Mouse (Mus musculus) stomach, embryonic 15.5 days (tissue): ENCODE measurements around the gene Fbxl16. TPM values are rescaled to one million over a fixed set of nuclear protein-coding genes. Genes with fewer than 3 reads are reported as not detected.

Experiments
- ATAC-seq: fragments of 200-750 bp; cut with Nextera tagmentation; 2 replicates; pipeline ENCODE4 v1.8.0; 2017; ENCODE audit warnings: low read depth, moderate number of reproducible peaks, moderate TSS enrichment; ENCODE audit not compliant: insufficient read depth, low FRiP score
- H3K27ac ChIP-seq: fragments of 300-500 bp; sonication (generic); 2 replicates; pipeline ENCODE4 v1.5.1; 2015; ENCODE audit warnings: mild to moderate bottlenecking, inconsistent platforms
- H3K27me3 ChIP-seq: fragments of 300-500 bp; sonication (generic); replicated peaks from 2 replicates; pipeline ENCODE4 v1.6.1; 2015; ENCODE audit warnings: inconsistent platforms
- H3K36me3 ChIP-seq: fragments of 300-500 bp; sonication (generic); 2 replicates; pipeline ENCODE4 v1.6.1; 2015; ENCODE audit warnings: inconsistent platforms
- H3K4me1 ChIP-seq: fragments of 300-500 bp; sonication (generic); 2 replicates; pipeline ENCODE4 v1.6.1; 2015; ENCODE audit warnings: inconsistent platforms
- H3K4me2 ChIP-seq: fragments of 300-500 bp; sonication (generic); 2 replicates; pipeline ENCODE4 v1.6.1; 2015; ENCODE audit warnings: mild to moderate bottlenecking, inconsistent platforms
- H3K4me3 ChIP-seq: fragments of 300-500 bp; sonication (generic); replicated peaks from 2 replicates; pipeline ENCODE4 v1.5.1; 2015; ENCODE audit warnings: inconsistent platforms
- H3K9ac ChIP-seq: fragments of 300-500 bp; sonication (generic); 2 replicates; pipeline ENCODE4 v1.6.1; 2015; ENCODE audit warnings: inconsistent platforms
- H3K9me3 ChIP-seq: fragments of 300-500 bp; sonication (generic); 2 replicates; pipeline ENCODE4 v1.6.1; 2016; ENCODE audit warnings: inconsistent platforms
- WGBS: fragments of 180-500 bp; shearing (Covaris S2); methylation state at CpG from one replicate; pipeline ENCODE4 v1.1.7; 2015; 5-methylcytosine and 5-hydroxymethylcytosine counted together
- polyA plus RNA-seq: library from polyadenylated mRNA; unstranded; fragments of >200 nt; fragmentation: Nextera tagmentation; extraction: Ambion mirVana; gene quantifications from 2 replicates; pipeline ENCODE4 v1.2.1, GENCODE M21; 2015

Fbxl16 gene
- polyA plus RNA-seq, 1 experiment from 2014 or later: 4.1 TPM

DNA sequence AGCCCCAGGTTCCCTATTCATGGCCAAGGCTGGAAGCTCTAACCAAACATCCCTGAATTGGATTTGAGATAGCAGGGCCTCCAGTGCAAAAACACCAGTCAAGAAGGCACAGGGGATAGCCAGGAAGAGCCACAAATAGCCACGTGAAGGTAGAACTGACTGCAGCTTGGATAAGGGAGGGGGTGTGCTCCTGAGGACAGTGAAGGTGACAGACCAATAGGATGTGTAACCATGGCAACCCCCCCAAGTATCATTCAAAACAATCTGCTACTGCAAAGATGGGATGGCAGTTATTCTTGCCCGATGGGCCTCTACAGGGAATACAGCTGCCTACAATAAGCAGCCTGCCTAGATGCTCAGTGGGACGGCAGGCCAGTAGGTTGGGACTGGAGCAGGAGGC, 28.6 kb downstream of the Fbxl16 start:
- H3K4me2 ChIP-seq: peak overlapping the region; percentile 81
- H3K9me3 ChIP-seq: no peaks in the 10 kb centered on the region
- H3K9ac ChIP-seq: no peak overlapping the region
- H3K27ac ChIP-seq: peak overlapping the region; percentile 48
- H3K4me3 ChIP-seq: peak overlapping the region; percentile 39; the same call in 1 of the 2 replicates
- H3K4me1 ChIP-seq: peaks cover 44% of the 10 kb centered on the region
- ATAC-seq: no peak
- H3K27me3 ChIP-seq: no peaks in the 10 kb centered on the region
- WGBS: 52% methylated on average over 3 of the region's 3 CpGs
- H3K36me3 ChIP-seq: peaks cover 37% of the 10 kb centered on the region

DNA sequence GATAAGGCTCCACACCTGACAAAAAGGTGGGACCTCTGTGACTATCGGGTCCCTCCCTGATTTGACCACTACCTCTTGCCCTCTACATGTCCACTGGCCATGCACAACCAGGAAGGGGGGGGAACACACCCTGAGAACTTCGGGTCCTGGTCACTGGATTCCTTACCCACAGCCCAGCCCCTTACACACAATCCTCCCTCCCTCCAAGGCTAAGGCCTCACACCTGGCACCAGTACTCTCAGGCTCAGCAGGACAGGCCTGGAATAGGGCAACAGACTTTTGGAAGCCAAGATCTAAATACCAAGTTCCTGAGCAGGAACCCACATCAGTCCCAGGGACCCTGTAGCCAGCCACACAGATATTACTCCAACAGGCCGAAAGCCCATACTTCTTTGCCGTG, 30.0 kb downstream of the Fbxl16 start:
- Histone ChIP-seq H3K9ac (no peak overlapping the region), H3K27ac (0 out of 2 replicates have a peak overlapping the region, but pooled peaks have one; percentile 31), H3K9me3 (no peaks in the 10 kb centered on the region), H3K4me3 (no peak overlapping the region), H3K27me3 (no peaks in the 10 kb centered on the region), H3K4me2 (no peak overlapping the region), H3K4me1 (peaks cover 50% of the 10 kb centered on the region), H3K36me3 (peaks cover 37% of the 10 kb centered on the region)
- 84% methylated on average over 4 of the region's 4 CpGs for WGBS
- no peak for ATAC-seq

DNA sequence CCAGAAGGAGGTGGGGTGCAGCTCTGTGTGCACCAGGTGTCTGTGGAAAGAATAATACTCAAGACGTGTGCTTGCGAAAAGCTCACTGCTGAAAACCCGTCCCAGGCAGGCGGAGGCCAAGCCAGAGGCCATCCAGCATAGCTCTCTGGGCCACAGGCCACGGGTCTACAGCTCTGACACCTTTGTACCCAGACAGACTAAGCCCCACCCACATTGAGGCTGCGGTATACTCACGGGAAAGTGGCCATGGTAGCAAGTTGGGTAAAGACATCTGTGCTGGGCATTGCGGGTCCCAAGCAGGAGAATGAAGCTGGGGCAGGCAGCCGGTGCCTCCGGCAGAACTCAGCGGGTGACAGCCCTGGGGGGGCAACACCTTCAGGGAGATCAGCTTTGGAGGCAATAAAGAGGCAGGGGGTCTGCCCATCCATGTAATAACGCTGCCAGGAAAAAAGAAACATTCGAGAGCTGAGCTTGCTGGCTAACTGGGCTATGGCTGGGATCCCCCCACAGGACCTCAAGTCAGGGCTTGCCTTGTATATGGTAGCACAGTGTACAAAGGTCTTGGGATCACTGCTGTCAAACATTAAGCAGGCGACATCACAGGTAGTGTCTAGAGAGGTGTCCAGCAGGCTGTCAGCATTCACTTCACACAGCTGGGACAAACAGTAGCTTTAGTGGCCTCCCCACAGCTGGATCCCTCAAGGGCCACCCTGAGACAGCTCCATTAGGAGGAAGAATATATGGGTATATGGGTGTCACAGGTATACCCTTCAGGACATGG, 30.8 kb downstream of the Fbxl16 start:
- ATAC-seq: no peak
- H3K27me3 ChIP-seq: no peaks in the 10 kb centered on the region
- no peak overlapping the region for H3K27ac ChIP-seq
- 82% methylated on average over 14 of the region's 14 CpGs for WGBS
- H3K4me2 ChIP-seq: no peak overlapping the region
- peaks cover 45% of the 10 kb centered on the region for H3K4me1 ChIP-seq
- no peaks in the 10 kb centered on the region for H3K9me3 ChIP-seq
- H3K9ac ChIP-seq: no peak overlapping the region
- H3K36me3 ChIP-seq: peaks cover 37% of the 10 kb centered on the region
- H3K4me3 ChIP-seq: no peak overlapping the region

DNA sequence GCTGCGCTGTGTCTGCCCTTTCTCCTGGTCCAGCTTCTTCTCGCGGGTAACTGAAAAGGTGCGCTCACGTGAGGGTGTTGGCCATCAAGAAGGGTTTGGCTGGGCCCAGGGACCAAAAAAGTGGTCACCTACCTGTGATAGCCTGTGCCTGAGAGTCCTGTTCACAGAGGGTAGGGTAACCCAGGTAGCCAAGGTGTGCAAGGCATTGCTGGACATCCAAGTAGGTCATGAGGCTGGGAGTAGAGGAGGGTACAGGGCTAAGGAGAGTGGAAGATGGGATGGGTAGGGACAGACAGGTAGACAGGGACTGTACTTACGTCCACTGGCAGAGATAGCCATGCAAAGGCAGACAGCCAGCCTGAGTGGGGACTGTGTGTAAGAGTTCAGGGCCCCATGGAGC, 31.6 kb downstream of the Fbxl16 start:
- whole genome bisulfite sequencing: 94% methylated on average over 6 of the region's 6 CpGs
- Histone ChIP-seq H3K9ac (no peak overlapping the region), H3K36me3 (peaks cover 39% of the 10 kb centered on the region), H3K4me2 (no peak overlapping the region), H3K9me3 (no peaks in the 10 kb centered on the region), H3K27ac (no peak overlapping the region), H3K4me3 (no peak overlapping the region), H3K4me1 (peaks cover 41% of the 10 kb centered on the region), H3K27me3 (no peaks in the 10 kb centered on the region)
- ATAC-seq: no peak

DNA sequence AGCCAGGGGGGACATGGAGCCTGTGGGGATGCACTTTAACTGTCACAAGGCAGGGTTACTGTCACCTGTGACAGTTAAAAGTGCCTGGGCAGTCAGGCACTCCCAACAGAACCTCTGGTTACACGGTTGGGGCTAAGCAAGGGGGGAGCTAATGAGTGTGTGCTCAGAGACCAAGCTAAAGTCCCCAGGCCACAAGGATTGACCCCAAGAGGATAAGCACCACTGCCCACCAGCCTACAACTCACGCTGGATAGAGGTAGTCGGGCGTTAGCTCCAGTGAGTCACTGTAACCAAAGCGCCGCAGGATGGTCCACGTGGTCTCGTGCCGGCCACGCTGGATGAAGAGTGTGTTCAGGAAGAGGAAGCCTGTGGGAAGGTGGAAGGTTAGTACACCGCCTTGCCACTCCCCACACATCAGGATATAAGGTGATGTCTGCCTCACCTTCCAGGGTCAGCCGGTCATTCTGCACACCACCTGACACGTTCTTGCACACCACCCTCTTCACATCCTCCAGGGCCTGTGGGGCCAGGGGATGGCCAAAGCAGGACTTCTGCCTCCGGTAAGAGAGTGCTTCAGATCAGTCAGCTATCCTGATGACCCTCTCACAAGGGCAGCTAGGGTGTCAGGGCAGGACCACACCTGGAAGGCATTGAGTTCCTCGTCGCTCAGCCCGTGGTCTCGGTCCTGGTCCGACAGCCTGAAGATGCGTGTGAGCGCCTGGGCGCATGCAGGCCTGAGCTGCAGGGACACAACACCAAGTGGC, 32.4 kb downstream of the Fbxl16 start, which contains the start of gene Gm20683:
Gene Gm20683, minus strand, starts transcription at position 647 of the 764 bp plus-strand sequence.
- Histone ChIP-seq H3K4me1 (peaks cover 33% of the 10 kb centered on the region), H3K4me2 (no peak within 1 kb of the TSS), H3K36me3 (peaks cover 41% of the 10 kb centered on the region), H3K27ac (no peak within 1 kb of the TSS), H3K9ac (no peak within 1 kb of the TSS), H3K9me3 (no peaks in the 10 kb centered on the region), H3K4me3 (no peak within 1 kb of the TSS), H3K27me3 (no peaks in the 10 kb centered on the region)
- WGBS: 93% methylated on average over 22 of the region's 22 CpGs
- no peak for ATAC-seq

DNA sequence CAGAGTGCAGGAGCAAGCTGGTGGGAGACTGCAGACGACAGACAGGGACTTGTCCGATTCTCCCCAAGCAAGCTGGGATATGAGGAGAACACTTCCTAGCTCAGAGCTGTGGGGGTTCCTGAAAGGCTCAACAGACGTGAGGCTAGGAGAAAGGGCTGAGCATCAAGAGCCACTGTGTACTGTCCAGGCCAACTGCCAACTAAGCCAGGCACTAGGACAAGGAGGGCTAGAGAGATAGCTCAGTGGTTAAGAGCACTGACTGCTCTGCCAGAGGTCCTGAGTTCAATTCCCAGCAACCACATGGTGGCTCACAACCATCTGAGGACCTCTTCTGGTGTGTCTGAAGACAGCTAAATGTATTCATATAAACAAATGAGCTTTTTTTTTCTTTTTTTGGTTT, 33.6 kb downstream of the Fbxl16 start:
- Histone ChIP-seq H3K4me2 (no peak overlapping the region), H3K9me3 (no peaks in the 10 kb centered on the region), H3K36me3 (peaks cover 41% of the 10 kb centered on the region), H3K27ac (no peak overlapping the region), H3K4me1 (peaks cover 21% of the 10 kb centered on the region), H3K9ac (no peak overlapping the region), H3K4me3 (no peak overlapping the region), H3K27me3 (no peaks in the 10 kb centered on the region)
- WGBS: 86% methylated on average over 3 of the region's 3 CpGs
- no peak for ATAC-seq

DNA sequence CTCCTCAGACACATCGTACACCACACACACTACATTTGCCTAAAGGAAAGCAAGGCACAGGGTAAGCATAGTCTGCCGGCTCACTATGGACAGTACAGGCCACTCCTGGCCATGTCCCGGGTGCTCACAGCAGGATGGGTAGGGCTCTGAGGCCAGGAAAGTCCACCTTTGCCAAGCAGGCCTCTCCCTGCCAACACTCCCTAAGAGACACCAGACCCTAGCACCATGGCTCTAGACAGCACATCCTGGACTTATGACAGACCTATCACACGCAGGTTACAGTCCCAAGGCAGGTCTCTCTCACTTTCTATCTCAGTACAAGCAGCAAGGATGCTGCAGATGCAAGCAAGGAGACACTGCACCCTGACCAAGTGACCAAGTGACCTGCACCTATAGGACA, 34.2 kb downstream of the Fbxl16 start:
- H3K4me1 ChIP-seq: peaks cover 18% of the 10 kb centered on the region
- peak overlapping the region; percentile 87 for H3K4me3 ChIP-seq
- H3K4me2 ChIP-seq: peak overlapping the region; percentile 88
- 90% methylated on average over 4 of the region's 4 CpGs for WGBS
- H3K27ac ChIP-seq: no peak overlapping the region
- no peak for ATAC-seq
- no peaks in the 10 kb centered on the region for H3K9me3 ChIP-seq
- H3K27me3 ChIP-seq: no peaks in the 10 kb centered on the region
- H3K36me3 ChIP-seq: peaks cover 42% of the 10 kb centered on the region
- H3K9ac ChIP-seq: 0 out of 2 replicates have a peak overlapping the region, but pooled peaks have one; percentile 88

DNA sequence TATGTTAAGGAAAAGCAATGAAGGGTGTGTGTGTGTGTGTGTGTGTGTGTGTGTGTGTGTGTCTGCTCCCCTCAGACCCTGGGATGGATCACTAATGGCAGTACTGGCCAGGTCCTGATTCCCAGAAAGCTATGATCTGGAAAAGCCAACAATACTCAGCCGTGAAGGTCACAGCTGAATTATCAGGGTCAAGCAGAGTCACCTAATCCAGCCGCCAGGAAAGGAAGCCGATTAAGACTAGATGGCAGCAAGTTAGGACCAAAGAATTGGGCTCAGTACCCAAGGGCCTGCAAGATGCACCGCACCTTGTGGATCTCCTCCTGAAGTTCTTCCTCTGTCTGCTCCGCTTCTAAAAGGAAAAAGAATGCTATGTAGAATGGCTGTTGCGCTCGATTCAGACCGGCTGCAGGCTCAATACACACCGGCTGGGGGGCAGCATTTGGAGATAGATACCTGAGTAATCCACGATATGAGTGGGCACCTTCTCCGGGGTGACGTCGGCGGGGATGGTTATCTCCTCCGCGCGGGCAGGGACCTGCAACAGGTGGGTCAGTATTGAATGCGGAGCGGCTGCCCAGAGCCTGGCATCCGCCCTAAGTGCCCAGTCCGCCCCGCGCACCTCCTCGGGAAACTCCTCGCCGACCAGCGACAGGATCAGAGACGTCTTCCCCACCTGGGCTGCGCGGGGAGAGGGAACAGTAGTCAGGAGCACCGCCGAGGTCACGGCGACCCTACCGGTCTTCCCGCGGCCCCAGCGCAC, 34.9 kb downstream of the Fbxl16 start:
- Histone ChIP-seq H3K4me1 (peaks cover 17% of the 10 kb centered on the region), H3K9ac (peak overlapping the region; percentile 88), H3K36me3 (peaks cover 45% of the 10 kb centered on the region), H3K27ac (peak overlapping the region; percentile 86), H3K9me3 (no peaks in the 10 kb centered on the region), H3K4me2 (peak overlapping the region; percentile 88), H3K27me3 (no peaks in the 10 kb centered on the region), H3K4me3 (peak overlapping the region; percentile 87)
- WGBS: 2% methylated on average over 38 of the region's 38 CpGs
- peak; percentile 3; the same call in 1 of the 2 replicates for ATAC-seq

DNA sequence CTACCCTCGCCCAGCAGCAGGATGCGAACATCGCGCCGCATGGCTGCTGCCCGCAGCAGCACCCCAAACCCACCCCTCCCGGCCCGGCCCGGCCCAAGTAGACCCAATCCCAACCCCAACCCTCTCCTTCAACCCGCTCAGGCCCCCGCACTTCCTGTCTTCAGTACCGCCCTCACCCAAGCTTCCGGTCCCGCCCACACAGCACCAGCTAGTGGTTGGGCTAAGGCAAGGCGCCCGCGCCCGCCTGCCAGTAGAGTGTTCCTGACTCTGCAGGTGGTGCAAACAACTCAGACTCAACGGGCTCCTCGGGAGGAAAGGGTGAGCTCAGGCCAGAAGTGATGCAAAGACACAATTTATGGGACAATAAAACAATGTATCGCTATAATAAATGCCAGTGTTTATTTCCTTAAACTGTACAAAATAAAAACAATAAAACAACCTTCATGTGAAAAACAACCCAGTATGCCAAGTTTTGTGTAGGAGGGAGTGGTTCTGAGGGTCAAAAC, 35.6 kb downstream of the Fbxl16 start, which contains the start of gene Rhot2:
Gene Rhot2, minus strand, starts transcription at position 456 of the 506 bp plus-strand sequence.
- H3K27me3 ChIP-seq: no peaks in the 10 kb centered on the region
- H3K9me3 ChIP-seq: no peaks in the 10 kb centered on the region
- H3K36me3 ChIP-seq: peaks cover 38% of the 10 kb centered on the region
- 2% methylated on average over 21 of the region's 21 CpGs for WGBS
- peak; percentile 96 for ATAC-seq
- peak within 1 kb of the TSS; percentile 88 for H3K4me2 ChIP-seq
- H3K9ac ChIP-seq: peak within 1 kb of the TSS; percentile 88
- H3K4me3 ChIP-seq: peak within 1 kb of the TSS; percentile 87
- H3K27ac ChIP-seq: peak within 1 kb of the TSS; percentile 86
- H3K4me1 ChIP-seq: peaks cover 15% of the 10 kb centered on the region

DNA sequence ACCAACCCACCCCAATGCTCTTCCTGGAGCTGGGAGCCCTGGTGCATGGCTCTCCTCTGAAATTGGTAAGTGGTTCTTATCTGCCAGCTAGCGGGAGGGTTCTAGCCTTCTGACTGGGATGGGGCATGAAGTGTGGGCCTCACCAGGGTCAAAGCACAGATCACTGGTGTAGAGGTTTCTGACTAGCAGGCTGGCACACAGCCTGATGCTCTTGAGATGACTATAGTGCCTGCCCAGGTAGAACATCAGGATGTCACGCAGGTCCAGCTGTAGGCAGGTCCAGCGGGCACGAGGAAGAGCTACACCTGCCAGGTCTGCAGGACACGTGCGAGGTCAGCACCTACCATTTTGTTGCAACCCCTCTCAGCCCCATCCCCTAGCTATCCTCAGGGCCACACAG, 51.3 kb downstream of the Fbxl16 start:
- Histone ChIP-seq H3K27me3 (no peaks in the 10 kb centered on the region), H3K36me3 (peaks cover under 1% of the 10 kb centered on the region; the same call in 1 of the 2 replicates), H3K4me2 (peak overlapping the region; percentile 92), H3K9me3 (no peaks in the 10 kb centered on the region), H3K27ac (no peak overlapping the region), H3K4me1 (peaks cover 14% of the 10 kb centered on the region), H3K9ac (peak overlapping the region; percentile 71; the same call in 1 of the 2 replicates), H3K4me3 (peak overlapping the region; percentile 70; the same call in 1 of the 2 replicates)
- ATAC-seq: no peak
- WGBS: 89% methylated on average over 6 of the region's 6 CpGs
